Mouse (Mus musculus) forebrain, embryonic 11.5 days (tissue): ENCODE data around the gene Cbl. TPM values are rescaled to one million over a fixed set of nuclear protein-coding genes. Genes with fewer than 3 reads are reported as not detected.

ENCODE experiments used
- ATAC-seq: fragments of 200-750 bp; cut with Nextera tagmentation; replicated peaks from 2 replicates; pipeline ENCODE4 v1.8.0; 2017; ENCODE audit warnings: moderate TSS enrichment; ENCODE audit not compliant: low FRiP score
- DNase-seq: peaks from one replicate; pipeline ENCODE4 v3.0.0-alpha.2; 2017; ENCODE audit warnings: low spot score
- H3K27ac ChIP-seq: fragments of 300-500 bp; sonication (generic); 2 replicates; pipeline ENCODE4 v1.5.1; 2014; ENCODE audit warnings: low read depth, low read length
- H3K27me3 ChIP-seq: fragments of 300-500 bp; sonication (generic); 2 replicates; pipeline ENCODE4 v1.6.1; 2014; ENCODE audit warnings: mild to moderate bottlenecking, low read length, mixed read lengths; ENCODE audit not compliant: control insufficient read depth, insufficient read depth
- H3K36me3 ChIP-seq: fragments of 300-500 bp; sonication (generic); 2 replicates; pipeline ENCODE4 v1.6.1; 2014; ENCODE audit warnings: mild to moderate bottlenecking, low read length, moderate library complexity, mixed read lengths; ENCODE audit not compliant: control insufficient read depth, insufficient read depth
- H3K4me1 ChIP-seq: fragments of 300-500 bp; sonication (generic); replicated peaks from 2 replicates; pipeline ENCODE4 v1.6.1; 2014; ENCODE audit warnings: low read length, mixed read lengths; ENCODE audit not compliant: control insufficient read depth, insufficient read depth
- H3K4me2 ChIP-seq: fragments of 300-500 bp; sonication (generic); 2 replicates; pipeline ENCODE4 v1.6.1; 2014; ENCODE audit warnings: low read depth, mild to moderate bottlenecking, low read length, moderate library complexity, mixed read lengths; ENCODE audit not compliant: severe bottlenecking
- H3K4me3 ChIP-seq: fragments of 300-500 bp; sonication (generic); 2 replicates; pipeline ENCODE4 v1.5.1; 2014; ENCODE audit warnings: low read depth, low read length
- H3K9ac ChIP-seq: fragments of 300-500 bp; sonication (generic); 2 replicates; pipeline ENCODE4 v1.6.1; 2014; ENCODE audit warnings: low read length
- H3K9me3 ChIP-seq: fragments of 300-500 bp; sonication (generic); 2 replicates; pipeline ENCODE4 v1.6.1; 2016; ENCODE audit warnings: low read length, mixed read lengths; ENCODE audit not compliant: control insufficient read depth
- WGBS: fragments of 180-500 bp; shearing (Covaris S2); extraction: QIAGEN DNeasy Blood & Tissue Kit; methylation state at CpG from one replicate; pipeline ENCODE4 v1.1.7; 2014; 5-methylcytosine and 5-hydroxymethylcytosine counted together
- polyA plus RNA-seq: library from polyadenylated mRNA; unstranded; fragments of >200 nt; fragmentation: Nextera tagmentation; extraction: Ambion mirVana; gene quantifications from 2 replicates; pipeline ENCODE4 v1.2.1, GENCODE M21; 2014

The Cbl gene
- polyA plus RNA-seq, 1 experiment from 2014 or later: 25.9 TPM

- H3K9ac ChIP-seq: no peak overlapping the region
- no peaks in the 10 kb centered on the region for H3K9me3 ChIP-seq
- H3K36me3 ChIP-seq: no peaks in the 10 kb centered on the region
- 44% methylated on average over 26 of the region's 26 CpGs for WGBS
- H3K4me2 ChIP-seq: no peak overlapping the region
- DNase-seq: peak; percentile 69
- peaks cover 4% of the 10 kb centered on the region; the same call in 1 of the 2 replicates for H3K4me1 ChIP-seq
- ATAC-seq: peak; percentile 51; the same call in 1 of the 2 replicates
- H3K4me3 ChIP-seq: no peak overlapping the region
- H3K27me3 ChIP-seq: no peaks in the 10 kb centered on the region
- no peak overlapping the region for H3K27ac ChIP-seq
Measured at GRCm38 (mm10) chr9:44249181-44250146, 15.6 kb upstream of the Cbl start.

GRCm38 (mm10) chr9:44247907-44248306, 14.1 kb upstream of the Cbl start:
- Histone ChIP-seq H3K9me3 (no peaks in the 10 kb centered on the region), H3K4me1 (no peaks in the 10 kb centered on the region), H3K27ac (no peak overlapping the region), H3K27me3 (no peaks in the 10 kb centered on the region), H3K4me2 (no peak overlapping the region), H3K36me3 (no peaks in the 10 kb centered on the region), H3K4me3 (no peak overlapping the region), H3K9ac (no peak overlapping the region)
- WGBS: 83% methylated on average over 6 of the region's 6 CpGs
- no peak for ATAC-seq
- DNase-seq: no peak

GRCm38 (mm10) chr9:44243621-44244020, 9.8 kb upstream of the Cbl start:
- no peaks in the 10 kb centered on the region for H3K27me3 ChIP-seq
- H3K4me2 ChIP-seq: no peak overlapping the region
- no peaks in the 10 kb centered on the region for H3K4me1 ChIP-seq
- no peaks in the 10 kb centered on the region for H3K36me3 ChIP-seq
- no peak overlapping the region for H3K4me3 ChIP-seq
- 76% methylated on average over 2 of the region's 2 CpGs for WGBS
- H3K9ac ChIP-seq: no peak overlapping the region
- no peak for DNase-seq
- ATAC-seq: no peak
- no peaks in the 10 kb centered on the region for H3K9me3 ChIP-seq
- no peak overlapping the region for H3K27ac ChIP-seq

- H3K4me1 ChIP-seq: no peaks in the 10 kb centered on the region
- ATAC-seq (no peak), DNase-seq (no peak)
- no peak overlapping the region for H3K4me3 ChIP-seq
- no peak overlapping the region for H3K9ac ChIP-seq
- no peaks in the 10 kb centered on the region for H3K36me3 ChIP-seq
- WGBS: 78% methylated on average over 9 of the region's 9 CpGs
- H3K9me3 ChIP-seq: no peaks in the 10 kb centered on the region
- H3K27me3 ChIP-seq: no peaks in the 10 kb centered on the region
- H3K27ac ChIP-seq: no peak overlapping the region
- no peak overlapping the region for H3K4me2 ChIP-seq
Measured at GRCm38 (mm10) chr9:44241418-44241817, 7.6 kb upstream of the Cbl start.

- Histone ChIP-seq H3K9me3 (no peaks in the 10 kb centered on the region), H3K4me2 (no peak overlapping the region), H3K4me1 (no peaks in the 10 kb centered on the region), H3K9ac (no peak overlapping the region), H3K27ac (no peak overlapping the region), H3K4me3 (no peak overlapping the region), H3K36me3 (no peaks in the 10 kb centered on the region), H3K27me3 (no peaks in the 10 kb centered on the region)
- DNase-seq: no peak
- no peak for ATAC-seq
- WGBS: 52% methylated on average over 5 of the region's 5 CpGs
Measured at GRCm38 (mm10) chr9:44240911-44241310, 7.1 kb upstream of the Cbl start.

GRCm38 (mm10) chr9:44240399-44240798, 6.5 kb upstream of the Cbl start, which contains the start of gene Ccdc153:
Ccdc153 (plus strand) TSS chr9:44240676.
- Histone ChIP-seq H3K27ac (no peak within 1 kb of the TSS), H3K9ac (no peak within 1 kb of the TSS), H3K27me3 (no peaks in the 10 kb centered on the region), H3K4me3 (no peak within 1 kb of the TSS), H3K9me3 (no peaks in the 10 kb centered on the region), H3K4me1 (no peaks in the 10 kb centered on the region), H3K36me3 (no peaks in the 10 kb centered on the region), H3K4me2 (no peak within 1 kb of the TSS)
- 55% methylated on average over 2 of the region's 2 CpGs for WGBS
- no peak for DNase-seq
- no peak for ATAC-seq

- Histone ChIP-seq H3K27ac (no peak overlapping the region), H3K4me3 (no peak overlapping the region), H3K4me1 (no peaks in the 10 kb centered on the region), H3K4me2 (no peak overlapping the region), H3K27me3 (no peaks in the 10 kb centered on the region), H3K9ac (no peak overlapping the region), H3K36me3 (no peaks in the 10 kb centered on the region), H3K9me3 (no peaks in the 10 kb centered on the region)
- no peak for ATAC-seq
- WGBS: 12% methylated on average over 5 of the region's 5 CpGs
- DNase-seq: peak; percentile 75
Measured at GRCm38 (mm10) chr9:44239447-44239846, 5.6 kb upstream of the Cbl start.

GRCm38 (mm10) chr9:44238501-44239190, 4.8 kb upstream of the Cbl start:
- H3K9me3 ChIP-seq: no peaks in the 10 kb centered on the region
- no peak overlapping the region for H3K9ac ChIP-seq
- no peak for ATAC-seq
- H3K27me3 ChIP-seq: no peaks in the 10 kb centered on the region
- WGBS: 82% methylated on average over 17 of the region's 17 CpGs
- H3K4me3 ChIP-seq: no peak overlapping the region
- H3K4me2 ChIP-seq: no peak overlapping the region
- H3K4me1 ChIP-seq: no peaks in the 10 kb centered on the region
- H3K27ac ChIP-seq: no peak overlapping the region
- DNase-seq: no peak
- no peaks in the 10 kb centered on the region for H3K36me3 ChIP-seq
